Mouse (Mus musculus): ENCODE data around the gene Dpy19l3. TPM values are rescaled to one million over a fixed set of nuclear protein-coding genes. Genes with fewer than 3 reads are reported as not detected.

The Dpy19l3 gene
- polyA plus RNA-seq, 1 experiment from 2014 or later = 33.5 TPM

DNA sequence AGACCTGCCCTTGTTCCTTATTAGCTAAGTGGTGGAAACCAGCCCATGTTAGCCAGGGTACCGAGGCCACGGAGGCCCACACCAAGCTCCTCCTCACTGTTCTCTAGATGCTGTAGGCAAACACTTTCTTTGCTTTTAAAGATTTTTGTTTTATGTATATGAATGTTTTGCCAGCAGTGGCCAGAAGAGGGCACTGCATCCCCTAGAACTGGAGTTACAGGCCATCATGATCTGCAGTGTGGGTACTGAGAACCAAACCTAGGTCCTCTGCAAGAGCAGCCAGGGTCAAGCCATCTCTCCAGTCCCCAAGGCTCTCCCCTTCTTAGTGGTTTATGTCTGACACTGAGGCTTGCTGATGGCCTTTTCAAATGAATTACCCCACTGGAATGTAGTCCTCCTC lies 31.2 kb downstream of the Dpy19l3 start:
- Histone ChIP-seq H3K4me2 (replicated peaks; ENCODE audit: low read depth, low read length) (no peak overlapping the region), H3K27me3 (ENCODE audit: control insufficient read depth, insufficient read depth, low read length) (no peaks in the 10 kb centered on the region), H3K9me3 (ENCODE audit: control insufficient read depth, low read length) (no peaks in the 10 kb centered on the region), H3K27ac (ENCODE audit: low read depth, low read length) (no peak overlapping the region), H3K4me1 (replicated peaks; ENCODE audit: control insufficient read depth, insufficient read depth, low read length) (no peaks in the 10 kb centered on the region), H3K36me3 (ENCODE audit: control insufficient read depth, insufficient read depth, low read length) (peaks cover 12% of the 10 kb centered on the region), H3K9ac (ENCODE audit: low read depth, low read length) (no peak overlapping the region), H3K4me3 (ENCODE audit: low read depth, low read length) (no peak overlapping the region)
- ATAC-seq (ENCODE audit: low FRiP score) (no peak), DNase-seq (ENCODE audit: low spot score) (no peak)
- 97% methylated on average over 2 of the region's 2 CpGs for WGBS

DNA sequence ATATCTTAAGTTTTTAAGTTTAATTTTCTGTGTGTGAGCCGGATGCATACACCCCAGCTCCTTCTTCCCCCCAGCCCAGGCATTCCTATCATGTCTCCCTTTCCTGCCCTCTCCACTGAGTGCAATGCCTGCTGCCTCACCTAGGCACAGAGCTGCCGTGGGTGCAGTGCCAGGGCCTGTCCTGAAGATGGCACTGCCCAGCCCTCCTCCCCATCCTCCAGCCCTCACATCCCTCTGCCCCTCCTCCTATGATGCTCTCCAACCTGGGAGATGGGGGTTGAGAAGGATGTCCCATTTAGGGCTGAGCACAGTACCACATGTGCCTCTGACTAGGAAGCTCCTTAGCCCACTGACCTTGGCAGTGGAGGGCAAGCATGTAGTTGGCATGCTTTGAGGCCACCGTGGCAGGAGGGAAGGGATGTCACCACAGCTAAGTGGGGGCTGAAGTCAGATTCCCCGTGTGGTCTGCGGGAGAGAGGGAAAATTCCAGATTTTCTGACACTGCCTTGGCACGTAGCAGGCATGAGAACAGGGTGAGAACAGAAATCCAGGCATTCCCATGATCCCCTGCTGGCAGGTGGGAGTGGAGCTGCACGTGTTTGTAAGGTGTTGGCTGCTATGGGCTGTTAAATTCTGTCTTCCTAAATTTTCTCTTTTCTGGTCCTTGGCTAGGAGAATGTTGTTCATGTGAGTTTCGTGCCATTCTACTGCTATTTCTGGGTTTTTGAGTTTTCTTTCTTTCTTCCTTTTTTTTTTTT lies 35.7 kb downstream of the Dpy19l3 start:
- H3K4me1 ChIP-seq (replicated peaks; ENCODE audit: control insufficient read depth, insufficient read depth, low read length) = no peaks in the 10 kb centered on the region
- H3K27ac ChIP-seq (ENCODE audit: low read depth, low read length) = no peak overlapping the region
- peaks cover 9% of the 10 kb centered on the region; the same call in 1 of the 2 replicates for H3K36me3 ChIP-seq (ENCODE audit: control insufficient read depth, insufficient read depth, low read length)
- no peaks in the 10 kb centered on the region for H3K27me3 ChIP-seq (ENCODE audit: control insufficient read depth, insufficient read depth, low read length)
- no peak overlapping the region for H3K9ac ChIP-seq (ENCODE audit: low read depth, low read length)
- H3K9me3 ChIP-seq (ENCODE audit: control insufficient read depth, low read length) = no peaks in the 10 kb centered on the region
- H3K4me3 ChIP-seq (ENCODE audit: low read depth, low read length) = no peak overlapping the region
- H3K4me2 ChIP-seq (replicated peaks; ENCODE audit: low read depth, low read length) = no peak overlapping the region
- ATAC-seq (ENCODE audit: low FRiP score) (no peak), DNase-seq (ENCODE audit: low spot score) (no peak)
- 91% methylated on average over 8 of the region's 8 CpGs for WGBS

DNA sequence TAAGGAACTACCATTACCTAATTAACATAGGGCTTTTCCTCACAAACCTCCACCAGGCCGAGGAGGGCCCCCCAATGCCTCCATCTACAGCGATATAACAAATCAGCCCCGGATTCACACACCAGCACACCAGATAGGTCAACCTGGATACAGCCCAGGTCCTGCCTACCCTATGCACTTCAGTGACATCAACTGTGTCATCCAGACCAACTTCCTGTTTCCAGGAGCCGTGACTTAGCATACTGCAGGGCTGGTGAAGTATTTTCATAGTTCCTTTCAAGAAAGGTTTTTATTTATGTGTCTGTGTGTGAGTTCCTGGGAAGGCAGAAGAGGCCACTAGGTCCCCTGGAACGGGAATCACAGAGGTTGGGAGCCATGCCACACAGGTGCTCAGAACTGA lies 43.9 kb downstream of the Dpy19l3 start:
- Histone ChIP-seq H3K4me3 (ENCODE audit: low read depth, low read length) (no peak overlapping the region), H3K27me3 (ENCODE audit: control insufficient read depth, insufficient read depth, low read length) (no peaks in the 10 kb centered on the region), H3K9me3 (ENCODE audit: control insufficient read depth, low read length) (no peaks in the 10 kb centered on the region), H3K27ac (ENCODE audit: low read depth, low read length) (no peak overlapping the region), H3K36me3 (ENCODE audit: control insufficient read depth, insufficient read depth, low read length) (peaks cover 5% of the 10 kb centered on the region; the same call in 1 of the 2 replicates), H3K4me2 (replicated peaks; ENCODE audit: low read depth, low read length) (no peak overlapping the region), H3K4me1 (replicated peaks; ENCODE audit: control insufficient read depth, insufficient read depth, low read length) (no peaks in the 10 kb centered on the region), H3K9ac (ENCODE audit: low read depth, low read length) (no peak overlapping the region)
- WGBS = 96% methylated on average over 5 of the region's 5 CpGs
- no peak for ATAC-seq (ENCODE audit: low FRiP score)
- DNase-seq (ENCODE audit: low spot score) = no peak

DNA sequence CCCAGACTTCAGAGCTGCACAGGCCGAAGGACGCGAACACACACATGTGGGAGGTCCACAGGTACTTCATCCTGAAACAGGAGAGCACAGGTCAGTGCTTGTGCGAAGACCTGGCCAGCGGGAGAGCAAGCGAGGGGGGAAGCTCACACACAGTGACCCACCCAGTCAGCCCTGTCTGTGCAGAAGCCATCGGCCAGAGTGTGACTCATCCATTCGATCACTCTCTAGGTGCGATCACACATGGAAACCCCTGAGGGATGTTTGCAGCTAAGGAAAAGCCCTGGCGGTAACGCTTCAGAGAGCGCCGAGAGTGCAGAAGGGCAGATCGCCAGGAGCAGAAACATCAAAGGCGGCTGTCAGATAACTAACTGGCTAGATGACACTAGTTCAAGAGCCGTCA lies 46.2 kb downstream of the Dpy19l3 start:
- 88% methylated on average over 16 of the region's 16 CpGs for WGBS
- no peak for DNase-seq (ENCODE audit: low spot score)
- H3K27me3 ChIP-seq (ENCODE audit: control insufficient read depth, insufficient read depth, low read length) = no peaks in the 10 kb centered on the region
- no peak for ATAC-seq (ENCODE audit: low FRiP score)
- no peak overlapping the region for H3K9ac ChIP-seq (ENCODE audit: low read depth, low read length)
- no peaks in the 10 kb centered on the region for H3K9me3 ChIP-seq (ENCODE audit: control insufficient read depth, low read length)
- H3K27ac ChIP-seq (ENCODE audit: low read depth, low read length) = no peak overlapping the region
- no peaks in the 10 kb centered on the region for H3K4me1 ChIP-seq (replicated peaks; ENCODE audit: control insufficient read depth, insufficient read depth, low read length)
- no peaks in the 10 kb centered on the region for H3K36me3 ChIP-seq (ENCODE audit: control insufficient read depth, insufficient read depth, low read length)
- H3K4me3 ChIP-seq (ENCODE audit: low read depth, low read length) = no peak overlapping the region
- H3K4me2 ChIP-seq (replicated peaks; ENCODE audit: low read depth, low read length) = no peak overlapping the region

DNA sequence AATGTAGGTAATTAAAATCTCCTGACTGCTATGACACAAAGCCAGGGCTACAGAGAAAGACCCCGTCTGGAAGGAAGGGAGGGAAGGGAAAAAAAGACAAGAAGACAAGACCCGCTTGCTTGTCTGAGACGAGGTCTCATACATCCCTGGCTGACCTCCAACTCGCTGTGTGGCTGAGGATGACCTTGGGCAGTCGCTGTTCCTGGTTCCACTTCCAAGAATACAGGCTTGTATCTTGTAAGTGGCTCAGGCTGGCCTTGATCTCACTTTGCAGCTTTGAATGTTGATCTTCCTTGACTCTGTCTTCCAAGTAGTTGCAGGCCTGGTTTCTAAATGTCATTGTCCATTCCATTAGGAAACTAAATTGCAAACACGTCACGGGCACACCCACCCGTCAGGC lies 55.2 kb downstream of the Dpy19l3 start:
- Histone ChIP-seq H3K27ac (ENCODE audit: low read depth, low read length) (no peak overlapping the region), H3K36me3 (ENCODE audit: control insufficient read depth, insufficient read depth, low read length) (0 out of 2 replicates have a peak, but pooled peaks cover 2% of the 10 kb centered on the region), H3K4me3 (ENCODE audit: low read depth, low read length) (no peak overlapping the region), H3K9ac (ENCODE audit: low read depth, low read length) (no peak overlapping the region), H3K4me2 (replicated peaks; ENCODE audit: low read depth, low read length) (no peak overlapping the region), H3K4me1 (replicated peaks; ENCODE audit: control insufficient read depth, insufficient read depth, low read length) (no peaks in the 10 kb centered on the region), H3K9me3 (ENCODE audit: control insufficient read depth, low read length) (no peaks in the 10 kb centered on the region), H3K27me3 (ENCODE audit: control insufficient read depth, insufficient read depth, low read length) (no peaks in the 10 kb centered on the region)
- ATAC-seq (ENCODE audit: low FRiP score) = no peak
- DNase-seq (ENCODE audit: low spot score) = no peak
- WGBS = 90% methylated on average over 8 of the region's 8 CpGs

DNA sequence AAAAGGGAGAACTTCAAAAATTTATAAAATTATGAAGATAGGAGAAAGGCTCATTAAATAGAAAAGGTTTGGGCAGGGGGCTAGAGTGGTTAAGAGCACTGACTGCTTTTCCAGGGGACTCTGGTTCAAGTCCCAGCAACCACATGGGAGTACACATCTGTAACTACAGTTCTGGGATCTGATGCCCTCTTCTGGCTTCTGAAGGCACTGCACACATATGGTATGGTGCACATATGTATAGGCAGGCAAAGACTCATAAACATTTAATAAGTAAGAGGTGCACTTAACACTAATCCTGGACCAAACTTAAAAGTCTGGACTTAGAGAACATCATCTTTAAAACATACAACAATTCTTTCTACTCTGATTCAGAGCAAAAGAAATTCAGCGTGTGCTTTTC lies 56.2 kb downstream of the Dpy19l3 start:
- Histone ChIP-seq H3K27ac (ENCODE audit: low read depth, low read length) (no peak overlapping the region), H3K9ac (ENCODE audit: low read depth, low read length) (no peak overlapping the region), H3K9me3 (ENCODE audit: control insufficient read depth, low read length) (no peaks in the 10 kb centered on the region), H3K4me3 (ENCODE audit: low read depth, low read length) (no peak overlapping the region), H3K4me1 (replicated peaks; ENCODE audit: control insufficient read depth, insufficient read depth, low read length) (no peaks in the 10 kb centered on the region), H3K4me2 (replicated peaks; ENCODE audit: low read depth, low read length) (no peak overlapping the region), H3K27me3 (ENCODE audit: control insufficient read depth, insufficient read depth, low read length) (no peaks in the 10 kb centered on the region), H3K36me3 (ENCODE audit: control insufficient read depth, insufficient read depth, low read length) (0 out of 2 replicates have a peak, but pooled peaks cover 2% of the 10 kb centered on the region)
- DNase-seq (ENCODE audit: low spot score) = no peak
- 96% methylated on average over 1 of the region's 1 CpGs for WGBS
- no peak for ATAC-seq (ENCODE audit: low FRiP score)

DNA sequence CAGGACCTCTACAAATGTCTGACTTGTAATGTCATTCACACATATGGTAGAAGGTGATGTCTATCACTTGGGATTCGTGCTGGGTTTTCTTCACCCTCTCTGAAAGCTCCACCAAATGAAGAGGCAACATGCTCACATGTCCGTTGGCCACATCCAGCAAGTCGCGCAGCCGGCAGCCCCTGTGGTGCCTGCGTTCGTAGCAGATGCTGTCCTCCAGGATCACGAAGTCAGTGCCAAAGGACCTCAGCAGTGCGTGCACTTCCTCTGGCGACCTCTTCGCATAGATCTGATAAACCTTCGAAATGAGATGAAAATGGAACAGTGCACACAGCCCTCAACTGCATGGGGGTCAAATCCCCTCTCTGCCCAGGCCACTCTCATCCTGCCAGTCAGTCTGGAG lies 61.6 kb downstream of the Dpy19l3 start:
- H3K4me1 ChIP-seq (replicated peaks; ENCODE audit: control insufficient read depth, insufficient read depth, low read length) = no peaks in the 10 kb centered on the region
- H3K27me3 ChIP-seq (ENCODE audit: control insufficient read depth, insufficient read depth, low read length) = no peaks in the 10 kb centered on the region
- H3K4me2 ChIP-seq (replicated peaks; ENCODE audit: low read depth, low read length) = no peak overlapping the region
- no peak for ATAC-seq (ENCODE audit: low FRiP score)
- H3K9ac ChIP-seq (ENCODE audit: low read depth, low read length) = no peak overlapping the region
- no peak overlapping the region for H3K27ac ChIP-seq (ENCODE audit: low read depth, low read length)
- 95% methylated on average over 12 of the region's 12 CpGs for WGBS
- no peaks in the 10 kb centered on the region for H3K36me3 ChIP-seq (ENCODE audit: control insufficient read depth, insufficient read depth, low read length)
- no peaks in the 10 kb centered on the region for H3K9me3 ChIP-seq (ENCODE audit: control insufficient read depth, low read length)
- H3K4me3 ChIP-seq (ENCODE audit: low read depth, low read length) = no peak overlapping the region
- DNase-seq (ENCODE audit: low spot score) = no peak

DNA sequence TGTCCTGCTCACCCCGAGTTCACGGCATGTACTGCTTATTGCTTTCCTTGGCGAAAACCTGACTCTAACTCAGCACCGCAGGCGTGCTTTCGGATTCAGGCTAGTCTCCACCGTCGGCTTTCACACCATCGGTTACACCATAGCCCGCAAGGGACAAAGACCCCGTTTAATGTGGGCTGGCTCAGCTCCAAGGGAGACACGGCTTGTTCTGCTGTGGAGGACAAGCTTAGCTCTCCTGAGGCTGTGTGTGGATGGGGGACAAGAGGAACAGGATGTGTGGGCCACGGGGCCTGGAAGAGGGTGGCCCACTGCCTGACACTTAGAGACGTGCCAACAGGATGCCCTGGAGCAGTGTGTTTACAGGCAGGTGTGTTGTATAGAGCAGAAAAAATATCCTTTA lies 62.1 kb downstream of the Dpy19l3 start:
- no peak for ATAC-seq (ENCODE audit: low FRiP score)
- no peaks in the 10 kb centered on the region for H3K36me3 ChIP-seq (ENCODE audit: control insufficient read depth, insufficient read depth, low read length)
- 89% methylated on average over 14 of the region's 14 CpGs for WGBS

DNA sequence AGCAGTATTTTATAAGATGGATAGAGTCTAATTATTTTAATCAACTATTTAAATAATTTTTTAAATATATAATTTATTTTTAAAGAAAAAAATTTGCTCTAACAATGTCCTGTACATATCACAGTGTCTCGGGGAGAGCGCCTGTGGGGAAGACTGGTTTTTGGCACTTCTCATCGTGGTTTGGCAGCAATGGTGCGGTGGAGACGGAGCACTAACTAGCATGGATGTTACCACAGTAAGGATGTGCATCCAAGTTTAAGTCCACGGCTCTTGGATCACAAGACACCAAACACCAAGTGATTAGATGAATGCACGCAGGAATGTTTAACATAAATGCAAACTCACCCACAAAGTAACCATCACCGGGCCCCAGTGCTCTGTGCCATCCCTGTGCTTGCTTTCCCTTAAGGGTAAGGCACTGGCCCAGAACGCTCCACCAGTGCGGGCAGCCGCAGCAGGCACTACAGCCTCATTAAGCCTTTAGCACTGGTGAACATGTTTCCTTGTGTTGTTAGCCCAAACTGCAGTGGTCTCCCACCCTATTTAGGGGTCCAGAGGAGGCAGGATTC lies 65.4 kb downstream of the Dpy19l3 start:
- Histone ChIP-seq H3K4me3 (ENCODE audit: low read depth, low read length) (no peak overlapping the region), H3K4me1 (replicated peaks; ENCODE audit: control insufficient read depth, insufficient read depth, low read length) (peaks cover 2% of the 10 kb centered on the region; the same call in 1 of the 2 replicates), H3K4me2 (replicated peaks; ENCODE audit: low read depth, low read length) (no peak overlapping the region), H3K27ac (ENCODE audit: low read depth, low read length) (no peak overlapping the region), H3K27me3 (ENCODE audit: control insufficient read depth, insufficient read depth, low read length) (no peaks in the 10 kb centered on the region), H3K36me3 (ENCODE audit: control insufficient read depth, insufficient read depth, low read length) (no peaks in the 10 kb centered on the region), H3K9me3 (ENCODE audit: control insufficient read depth, low read length) (no peaks in the 10 kb centered on the region), H3K9ac (ENCODE audit: low read depth, low read length) (no peak overlapping the region)
- 90% methylated on average over 11 of the region's 11 CpGs for WGBS
- no peak for DNase-seq (ENCODE audit: low spot score)
- ATAC-seq (ENCODE audit: low FRiP score) = no peak

More for the DNA sequence above, 62.1 kb downstream of the Dpy19l3 start:
- H3K27me3 ChIP-seq (ENCODE audit: control insufficient read depth, insufficient read depth, low read length) = no peaks in the 10 kb centered on the region
- no peak for DNase-seq (ENCODE audit: low spot score)
- no peak overlapping the region for H3K4me2 ChIP-seq (replicated peaks; ENCODE audit: low read depth, low read length)
- no peak overlapping the region for H3K9ac ChIP-seq (ENCODE audit: low read depth, low read length)
- no peaks in the 10 kb centered on the region for H3K9me3 ChIP-seq (ENCODE audit: control insufficient read depth, low read length)
- no peak overlapping the region for H3K27ac ChIP-seq (ENCODE audit: low read depth, low read length)
- H3K4me1 ChIP-seq (replicated peaks; ENCODE audit: control insufficient read depth, insufficient read depth, low read length) = peaks cover 2% of the 10 kb centered on the region; the same call in 1 of the 2 replicates
- no peak overlapping the region for H3K4me3 ChIP-seq (ENCODE audit: low read depth, low read length)
